Mouse (Mus musculus) forebrain, embryonic 10.5 days (tissue): ENCODE results near the gene Prl7a1. TPM values are rescaled to one million over a fixed set of nuclear protein-coding genes. Genes with fewer than 3 reads are reported as not detected.

Experiments
- DNase-seq: peaks from one replicate; pipeline ENCODE4 v3.0.0-alpha.2; 2017; ENCODE audit warnings: low spot score; ENCODE audit errors: extremely low spot score
- H3K27ac ChIP-seq: fragments of 300-500 bp; sonication (generic); 2 replicates; pipeline ENCODE4 v1.5.1; 2016; ENCODE audit warnings: mild to moderate bottlenecking
- H3K27me3 ChIP-seq: fragments of 300-500 bp; sonication (generic); 2 replicates; pipeline ENCODE4 v1.6.1; 2016; ENCODE audit warnings: mild to moderate bottlenecking; ENCODE audit not compliant: poor library complexity, severe bottlenecking
- H3K36me3 ChIP-seq: fragments of 300-500 bp; sonication (generic); replicated peaks from 2 replicates; pipeline ENCODE4 v1.6.1; 2016; ENCODE audit warnings: mild to moderate bottlenecking, moderate library complexity
- H3K4me1 ChIP-seq: fragments of 300-500 bp; sonication (generic); 2 replicates; pipeline ENCODE4 v1.6.1; 2016
- H3K4me3 ChIP-seq: fragments of 300-500 bp; sonication (generic); 2 replicates; pipeline ENCODE4 v1.5.1; 2016; ENCODE audit warnings: mild to moderate bottlenecking, moderate library complexity
- H3K9me3 ChIP-seq: fragments of 300-500 bp; sonication (generic); 2 replicates; pipeline ENCODE4 v1.6.1; 2016; ENCODE audit warnings: mild to moderate bottlenecking, moderate library complexity
- WGBS: fragments of 180-500 bp; shearing (Covaris S2); methylation state at CpG from one replicate; pipeline ENCODE4 v1.1.7; 2016; 5-methylcytosine and 5-hydroxymethylcytosine counted together
- polyA plus RNA-seq: library from polyadenylated mRNA; unstranded; fragments of >200 nt; fragmentation: Nextera tagmentation; extraction: Ambion mirVana; gene quantifications from 2 replicates; pipeline ENCODE4 v1.2.1, GENCODE M21; 2016

The Prl7a1 gene
- polyA plus RNA-seq = not detected in 2 replicates

DNA sequence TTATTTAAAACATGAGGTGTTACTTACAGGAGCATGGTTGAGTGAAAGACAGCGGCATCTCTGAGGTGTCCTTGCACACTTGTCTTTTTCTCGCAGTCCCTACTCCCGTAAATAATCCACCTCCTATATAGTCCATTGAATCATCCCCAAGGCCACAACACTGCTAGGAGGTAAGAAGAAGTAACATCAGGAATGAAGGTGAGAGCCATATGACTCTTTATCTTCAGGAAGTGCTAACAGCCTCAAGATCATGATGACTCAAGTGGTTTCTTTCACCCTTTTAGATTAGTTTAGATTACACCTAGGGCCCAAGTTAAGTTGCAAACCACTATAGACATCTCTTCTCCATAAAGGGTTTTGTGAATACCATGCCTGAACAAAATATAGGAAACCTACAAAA, at the start of gene Prl7a1:
TSS of gene Prl7a1 (minus strand) at position 101 of the 400 bp plus-strand sequence.
- no peaks in the 10 kb centered on the region for H3K4me1 ChIP-seq

GRCm38 (mm10) chr13:27667936-27668335, 25.6 kb upstream of the Prl7a1 start, which contains the start of gene Prl7a2:
Gene Prl7a2 (minus strand): TSS chr13:27668036.
- H3K36me3 ChIP-seq = no peaks in the 10 kb centered on the region
- 85% methylated on average over 4 of the region's 4 CpGs for WGBS
- no peaks in the 10 kb centered on the region for H3K27me3 ChIP-seq
- DNase-seq = no peak
- H3K27ac ChIP-seq = no peak within 1 kb of the TSS
- no peaks in the 10 kb centered on the region for H3K4me1 ChIP-seq
- H3K4me3 ChIP-seq = no peak within 1 kb of the TSS
- no peaks in the 10 kb centered on the region for H3K9me3 ChIP-seq

More for the DNA sequence above, at the start of gene Prl7a1:
- H3K27ac ChIP-seq = no peak within 1 kb of the TSS
- WGBS = 98% methylated on average over 3 of the region's 3 CpGs
- no peak for DNase-seq
- no peak within 1 kb of the TSS for H3K4me3 ChIP-seq
- no peaks in the 10 kb centered on the region for H3K27me3 ChIP-seq
- no peaks in the 10 kb centered on the region for H3K9me3 ChIP-seq
- no peaks in the 10 kb centered on the region for H3K36me3 ChIP-seq

GRCm38 (mm10) chr13:27660747-27661146, 18.5 kb upstream of the Prl7a1 start:
- Histone ChIP-seq H3K36me3 (no peaks in the 10 kb centered on the region), H3K9me3 (no peaks in the 10 kb centered on the region), H3K4me1 (no peaks in the 10 kb centered on the region), H3K4me3 (no peak overlapping the region), H3K27ac (no peak overlapping the region), H3K27me3 (no peaks in the 10 kb centered on the region)
- no peak for DNase-seq
- 89% methylated on average over 2 of the region's 2 CpGs for WGBS

DNA sequence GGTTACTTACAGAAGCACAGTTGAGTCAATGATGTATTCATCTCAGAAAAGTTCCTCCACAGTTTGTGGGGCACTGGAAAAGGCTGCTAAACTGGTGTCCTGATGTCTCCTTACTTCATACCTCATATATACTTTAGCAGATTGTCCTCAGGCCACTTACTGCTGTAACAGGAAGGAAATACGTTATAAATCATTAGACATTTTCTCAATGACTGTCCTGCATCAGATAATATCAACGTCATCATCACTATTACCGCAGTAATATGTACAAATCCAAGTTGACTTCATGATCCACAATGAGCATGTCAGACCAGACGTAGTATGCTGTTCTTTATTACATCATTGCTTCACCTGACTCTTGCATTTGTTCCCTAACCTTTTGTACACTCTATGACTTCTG, 31.8 kb downstream of the Prl7a1 start, which contains the start of gene Prl7b1:
TSS of gene Prl7b1 (minus strand) at position 101 of the 400 bp plus-strand sequence.
- 74% methylated on average over 4 of the region's 4 CpGs for WGBS
- no peak for DNase-seq
- H3K4me3 ChIP-seq = no peak within 1 kb of the TSS
- no peaks in the 10 kb centered on the region for H3K4me1 ChIP-seq
- H3K9me3 ChIP-seq = no peaks in the 10 kb centered on the region
- no peaks in the 10 kb centered on the region for H3K27me3 ChIP-seq
- H3K36me3 ChIP-seq = no peaks in the 10 kb centered on the region
- no peak within 1 kb of the TSS for H3K27ac ChIP-seq

Other genes starting within 250 kb of the Prl7a1 start
- not detected in 2 replicates for gene Prl8a6, start 203.8 kb downstream of the Prl7a1 start, polyA plus RNA-seq
- not detected in 2 replicates for gene Prl8a8, start 129.3 kb downstream of the Prl7a1 start, polyA plus RNA-seq
- not detected in 2 replicates for gene Prl8a9, start 77.9 kb downstream of the Prl7a1 start, polyA plus RNA-seq
- not detected in 2 replicates for gene Prl8a1, start 60.3 kb downstream of the Prl7a1 start, polyA plus RNA-seq
- gene Prl7b1, start 31.9 kb downstream of the Prl7a1 start, polyA plus RNA-seq = not detected in 2 replicates
- not detected in 2 replicates for gene Prl7a2, start 25.5 kb upstream of the Prl7a1 start, polyA plus RNA-seq
- gene Prl7d1, start 74.2 kb upstream of the Prl7a1 start, polyA plus RNA-seq = not detected in 2 replicates
- gene Prl7c1, start 138.3 kb upstream of the Prl7a1 start, polyA plus RNA-seq = not detected in 2 replicates
- gene Prl2a1, start 159.2 kb upstream of the Prl7a1 start, polyA plus RNA-seq = not detected in 2 replicates
- not detected in 2 replicates for gene Prl2c1, start 206.8 kb upstream of the Prl7a1 start, polyA plus RNA-seq